Mouse (Mus musculus): ENCODE measurements around the gene Tfcp2. TPM values are rescaled to one million over a fixed set of nuclear protein-coding genes. Genes with fewer than 3 reads are reported as not detected.

Gene Tfcp2
- polyA plus RNA-seq, 1 experiment, result 10.3 TPM

DNA sequence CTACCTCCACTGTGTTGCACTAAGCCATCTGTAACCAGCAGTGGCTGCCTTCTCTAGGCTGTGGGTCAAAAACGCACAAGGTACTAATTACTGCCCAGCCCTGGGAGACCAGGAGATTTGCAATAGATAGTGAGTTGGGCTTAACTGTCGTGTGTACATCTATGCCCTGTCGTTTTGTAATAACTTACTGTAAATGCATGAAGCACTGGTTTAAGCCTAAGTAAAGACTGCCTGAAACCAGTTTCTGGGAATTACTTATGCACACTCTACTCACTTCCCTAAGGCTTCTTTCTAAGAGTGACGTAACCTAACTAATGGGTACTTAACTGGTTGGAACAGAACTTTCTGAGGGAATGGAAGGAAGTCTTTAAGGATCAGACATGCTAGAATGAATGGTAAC lies 72.9 kb downstream of the Tfcp2 start:
- Histone ChIP-seq H3K4me3 (ENCODE audit: insufficient read depth, poor library complexity, severe bottlenecking) (no peak overlapping the region), H3K27me3 (ENCODE audit: control insufficient read depth, insufficient read depth, insufficient read length) (no peaks in the 10 kb centered on the region), H3K36me3 (ENCODE audit: control insufficient read depth, insufficient read depth) (peaks cover 97% of the 10 kb centered on the region), H3K79me3 (ENCODE audit: low read depth) (no peaks in the 10 kb centered on the region), H3ac (ENCODE audit: control insufficient read depth, insufficient read length, low read depth) (no peak overlapping the region), H3K79me2 (ENCODE audit: control insufficient read depth, insufficient read depth) (no peaks in the 10 kb centered on the region)
- TF ChIP-seq CEBPB (IDR thresholded peaks at IDR 0.05; ENCODE audit: low read depth) (no peak), MAX (IDR thresholded peaks at IDR 0.05) (no peak), MYOG (IDR thresholded peaks at IDR 0.05; ENCODE audit: control insufficient read depth, extremely low read depth, insufficient read length) (no peak), USF1 (IDR thresholded peaks at IDR 0.05; ENCODE audit: low read depth) (no peak), MYOD1 (IDR thresholded peaks at IDR 0.05; ENCODE audit: control insufficient read depth, insufficient read length, low read depth) (no peak), FOSL1 (IDR thresholded peaks at IDR 0.05; ENCODE audit: insufficient read depth, low read length, poor library complexity, severe bottlenecking) (no peak), CTCF (IDR thresholded peaks at IDR 0.05; ENCODE audit: control insufficient read depth, insufficient read depth, insufficient read length) (no peak)

GRCm38 (mm10) chr15:100478351-100478750 lies 73.5 kb downstream of the Tfcp2 start:
- Histone ChIP-seq H3K36me3 (ENCODE audit: control insufficient read depth, insufficient read depth) (peaks cover 96% of the 10 kb centered on the region), H3K79me3 (ENCODE audit: low read depth) (no peaks in the 10 kb centered on the region), H3K27me3 (ENCODE audit: control insufficient read depth, insufficient read depth, insufficient read length) (no peaks in the 10 kb centered on the region), H3ac (ENCODE audit: control insufficient read depth, insufficient read length, low read depth) (no peak overlapping the region), H3K79me2 (ENCODE audit: control insufficient read depth, insufficient read depth) (no peaks in the 10 kb centered on the region), H3K4me3 (ENCODE audit: insufficient read depth, poor library complexity, severe bottlenecking) (no peak overlapping the region)
- no peak for TF ChIP-seq MAX (IDR thresholded peaks at IDR 0.05)
- no peak for TF ChIP-seq CTCF (IDR thresholded peaks at IDR 0.05; ENCODE audit: control insufficient read depth, insufficient read depth, insufficient read length)
- no peak for TF ChIP-seq MYOD1 (IDR thresholded peaks at IDR 0.05; ENCODE audit: control insufficient read depth, insufficient read length, low read depth)
- TF ChIP-seq CEBPB (IDR thresholded peaks at IDR 0.05; ENCODE audit: low read depth), result no peak
- no peak for TF ChIP-seq FOSL1 (IDR thresholded peaks at IDR 0.05; ENCODE audit: insufficient read depth, low read length, poor library complexity, severe bottlenecking)
- no peak for TF ChIP-seq MYOG (IDR thresholded peaks at IDR 0.05; ENCODE audit: control insufficient read depth, extremely low read depth, insufficient read length)
- TF ChIP-seq USF1 (IDR thresholded peaks at IDR 0.05; ENCODE audit: low read depth), result no peak

DNA sequence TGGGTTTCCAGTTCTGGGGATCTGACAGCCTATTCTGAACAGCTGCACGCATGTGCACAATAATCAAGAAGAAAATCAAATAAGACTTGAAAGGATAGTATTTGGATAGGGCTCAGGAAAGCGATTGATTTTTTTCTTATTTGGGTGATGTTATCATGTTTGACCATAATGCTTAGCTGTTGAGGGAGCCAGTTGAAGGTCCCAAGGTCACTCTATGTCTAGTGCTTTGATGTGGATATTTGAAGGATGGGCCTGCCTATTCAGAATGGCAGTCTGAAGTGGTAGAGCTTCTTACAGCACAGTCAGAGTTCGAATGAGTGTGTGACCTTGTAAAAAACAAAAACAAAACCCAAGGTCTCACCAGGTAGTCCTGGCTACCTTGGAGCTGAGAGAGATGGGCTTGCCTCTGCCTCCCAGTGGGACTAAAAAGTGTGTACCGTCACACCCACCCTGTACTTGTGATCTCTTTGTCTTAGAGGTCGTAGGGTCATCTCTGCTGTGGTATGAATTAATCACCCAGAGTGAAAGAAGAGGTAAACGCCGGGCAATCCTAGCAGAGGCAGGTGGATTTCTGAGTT lies 77.8 kb downstream of the Tfcp2 start:
- Histone ChIP-seq H3K27me3 (ENCODE audit: control insufficient read depth, insufficient read depth, insufficient read length) (no peaks in the 10 kb centered on the region), H3K36me3 (ENCODE audit: control insufficient read depth, insufficient read depth) (peaks cover 73% of the 10 kb centered on the region), H3K79me2 (ENCODE audit: control insufficient read depth, insufficient read depth) (peaks cover 12% of the 10 kb centered on the region), H3K79me3 (ENCODE audit: low read depth) (no peaks in the 10 kb centered on the region), H3ac (ENCODE audit: control insufficient read depth, insufficient read length, low read depth) (no peak overlapping the region), H3K4me3 (ENCODE audit: insufficient read depth, poor library complexity, severe bottlenecking) (no peak overlapping the region)
- TF ChIP-seq CEBPB (IDR thresholded peaks at IDR 0.05; ENCODE audit: low read depth), result no peak

- Histone ChIP-seq H3K79me3 (ENCODE audit: low read depth) (no peaks in the 10 kb centered on the region), H3K4me3 (ENCODE audit: insufficient read depth, poor library complexity, severe bottlenecking) (no peak overlapping the region), H3ac (ENCODE audit: control insufficient read depth, insufficient read length, low read depth) (no peak overlapping the region), H3K36me3 (ENCODE audit: control insufficient read depth, insufficient read depth) (peaks cover 35% of the 10 kb centered on the region), H3K27me3 (ENCODE audit: control insufficient read depth, insufficient read depth, insufficient read length) (no peaks in the 10 kb centered on the region), H3K79me2 (ENCODE audit: control insufficient read depth, insufficient read depth) (peaks cover 12% of the 10 kb centered on the region)
- TF ChIP-seq MYOD1 (IDR thresholded peaks at IDR 0.05; ENCODE audit: control insufficient read depth, insufficient read length, low read depth) (no peak), MAX (IDR thresholded peaks at IDR 0.05) (no peak), FOSL1 (IDR thresholded peaks at IDR 0.05; ENCODE audit: insufficient read depth, low read length, poor library complexity, severe bottlenecking) (no peak), USF1 (IDR thresholded peaks at IDR 0.05; ENCODE audit: low read depth) (no peak), CTCF (IDR thresholded peaks at IDR 0.05; ENCODE audit: control insufficient read depth, insufficient read depth, insufficient read length) (no peak), MYOG (IDR thresholded peaks at IDR 0.05; ENCODE audit: control insufficient read depth, extremely low read depth, insufficient read length) (no peak), CEBPB (IDR thresholded peaks at IDR 0.05; ENCODE audit: low read depth) (no peak)
Observed at GRCm38 (mm10) chr15:100470037-100470436, 81.8 kb downstream of the Tfcp2 start.

DNA sequence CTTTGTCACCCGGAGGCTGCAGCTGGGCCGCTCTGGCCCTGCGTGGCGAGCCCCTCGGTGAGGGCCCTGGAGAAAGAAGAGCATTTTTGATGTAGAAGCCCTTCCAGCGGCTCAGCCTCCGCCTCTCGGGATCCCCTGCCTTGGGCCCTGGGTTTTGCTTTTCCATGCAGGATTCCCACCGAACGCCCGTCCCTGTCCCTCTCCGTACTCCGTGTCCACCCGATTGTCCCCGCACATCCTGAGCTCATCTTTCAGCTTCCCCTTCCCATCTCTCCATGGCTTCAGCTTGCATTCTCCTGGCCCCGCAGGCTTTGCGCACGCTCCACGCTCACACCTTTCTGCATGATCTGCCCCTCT lies 82.6 kb downstream of the Tfcp2 start:
- Histone ChIP-seq H3K27me3 (ENCODE audit: control insufficient read depth, insufficient read depth, insufficient read length) (no peaks in the 10 kb centered on the region), H3K4me3 (ENCODE audit: insufficient read depth, poor library complexity, severe bottlenecking) (peak overlapping the region; percentile 91), H3K79me3 (ENCODE audit: low read depth) (no peaks in the 10 kb centered on the region), H3ac (ENCODE audit: control insufficient read depth, insufficient read length, low read depth) (peak overlapping the region; percentile 82), H3K79me2 (ENCODE audit: control insufficient read depth, insufficient read depth) (peaks cover 12% of the 10 kb centered on the region), H3K36me3 (ENCODE audit: control insufficient read depth, insufficient read depth) (peaks cover 27% of the 10 kb centered on the region)
- TF ChIP-seq MYOD1 (IDR thresholded peaks at IDR 0.05; ENCODE audit: control insufficient read depth, insufficient read length, low read depth), result no peak
- TF ChIP-seq MAX (IDR thresholded peaks at IDR 0.05), result no peak
- no peak for TF ChIP-seq FOSL1 (IDR thresholded peaks at IDR 0.05; ENCODE audit: insufficient read depth, low read length, poor library complexity, severe bottlenecking)
- TF ChIP-seq MYOG (IDR thresholded peaks at IDR 0.05; ENCODE audit: control insufficient read depth, extremely low read depth, insufficient read length), result no peak
- TF ChIP-seq USF1 (IDR thresholded peaks at IDR 0.05; ENCODE audit: low read depth), result no peak
- TF ChIP-seq CTCF (IDR thresholded peaks at IDR 0.05; ENCODE audit: control insufficient read depth, insufficient read depth, insufficient read length), result no peak
- no peak for TF ChIP-seq CEBPB (IDR thresholded peaks at IDR 0.05; ENCODE audit: low read depth)

Measured in C2C12 (cell line).